Mouse (Mus musculus): ENCODE measurements around the gene Cdkn2d. TPM values are rescaled to one million over a fixed set of nuclear protein-coding genes. Genes with fewer than 3 reads are reported as not detected.
"Not testable (repeated sequence)": the region's sequence is repeated elsewhere in the genome, so short reads cannot be mapped to it uniquely, and the experiment has no call there.

Gene Cdkn2d
- polyA plus RNA-seq, 1 experiment from 2014 or later = 234 TPM

DNA sequence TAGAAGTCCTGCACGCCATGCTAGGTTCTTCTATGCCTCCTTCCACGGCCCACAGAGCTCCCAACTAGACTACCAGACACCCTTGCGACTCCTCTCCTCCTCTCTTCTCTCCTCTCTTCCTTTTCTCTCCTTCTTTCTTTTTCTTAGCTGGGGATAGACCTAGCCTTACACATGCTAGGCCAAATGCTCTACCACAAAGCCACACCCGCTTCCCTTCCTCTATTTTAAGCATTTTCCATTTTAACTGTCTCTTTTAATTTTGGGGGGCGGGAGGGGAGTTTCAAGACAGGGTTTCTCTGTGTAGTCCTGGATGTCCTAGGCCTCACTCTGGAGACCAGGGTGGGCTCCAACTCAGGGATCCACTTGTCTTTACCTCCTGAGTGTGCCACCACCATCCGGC lies 27.6 kb upstream of the Cdkn2d start:
- DNase-seq (ENCODE audit: low spot score) = peak; percentile 44

DNA sequence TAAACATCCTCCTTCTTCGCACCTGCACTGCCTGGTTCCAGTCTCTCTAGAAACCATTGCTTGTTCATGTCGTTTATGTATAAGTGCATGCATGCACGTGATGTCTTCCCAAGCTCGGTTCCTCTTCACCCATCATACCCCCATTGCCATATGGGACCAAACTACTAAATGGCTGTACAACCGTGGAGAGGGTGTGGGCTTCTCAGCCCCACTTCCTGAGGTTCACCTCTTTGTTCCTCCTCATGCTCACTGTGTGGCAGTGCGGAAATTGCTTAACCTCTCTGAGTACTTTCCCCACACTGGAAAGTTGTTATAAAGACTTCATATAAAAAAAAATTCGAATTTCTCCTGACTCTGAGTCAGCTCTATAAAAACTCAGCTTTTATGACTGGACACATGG lies 25.5 kb upstream of the Cdkn2d start:
- peak; percentile 71 for DNase-seq (ENCODE audit: low spot score)

DNA sequence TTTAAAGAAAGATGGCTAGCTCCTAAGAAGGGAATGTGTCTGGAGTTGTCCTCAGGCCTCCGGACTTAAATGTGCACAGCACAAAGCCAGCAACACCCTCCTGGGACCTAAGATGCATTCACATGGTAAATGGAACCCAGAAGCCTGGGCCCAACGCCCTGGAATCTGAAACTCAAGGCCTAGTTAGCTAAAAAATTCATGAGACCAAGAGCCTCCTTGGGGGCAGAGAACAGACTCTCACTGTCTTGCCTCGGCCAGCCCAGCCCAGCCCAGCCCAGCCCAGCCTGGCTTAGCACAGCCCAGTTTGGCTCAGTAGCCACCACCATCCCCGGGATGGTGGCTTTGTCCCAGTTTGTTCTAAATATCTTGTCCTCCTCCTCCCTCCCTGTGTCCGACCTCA lies 24.2 kb upstream of the Cdkn2d start:
- DNase-seq (ENCODE audit: low spot score) = no peak

DNA sequence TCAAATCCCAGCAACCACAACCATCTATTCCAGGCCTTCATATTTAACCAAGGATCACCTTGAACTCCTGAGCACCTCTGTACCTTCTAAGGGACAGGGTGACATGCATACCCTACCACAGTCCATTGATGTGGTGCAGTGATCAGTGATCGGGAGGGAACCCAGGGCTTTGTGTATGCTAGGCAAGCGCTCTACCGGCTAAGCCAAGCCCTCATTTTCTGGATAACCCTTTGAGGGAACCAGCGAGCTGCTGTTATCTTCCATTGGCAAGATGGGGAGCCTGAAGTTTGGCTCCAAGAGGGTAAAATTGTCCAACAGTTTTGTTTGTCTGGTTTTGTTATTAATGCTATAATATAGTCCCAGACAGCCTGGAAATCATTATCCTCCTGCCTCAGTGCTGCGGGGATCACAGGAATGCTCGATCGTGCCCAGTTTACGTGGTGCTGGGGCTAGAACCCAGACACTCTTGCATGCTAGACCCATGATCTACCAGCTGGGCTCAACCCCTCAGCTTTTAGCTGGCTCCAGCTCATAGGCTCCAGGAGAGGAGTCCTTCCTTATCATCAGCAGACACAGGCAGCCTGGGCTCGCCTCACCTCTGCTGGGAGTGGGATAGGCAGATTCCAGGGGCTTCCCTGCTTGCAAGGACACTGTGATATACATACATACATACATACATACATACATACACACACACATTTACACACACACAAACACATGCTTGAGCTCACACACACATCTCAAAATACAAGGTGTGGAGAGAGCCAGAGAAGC lies 23.3 kb upstream of the Cdkn2d start:
- DNase-seq (ENCODE audit: low spot score) = no peak

DNA sequence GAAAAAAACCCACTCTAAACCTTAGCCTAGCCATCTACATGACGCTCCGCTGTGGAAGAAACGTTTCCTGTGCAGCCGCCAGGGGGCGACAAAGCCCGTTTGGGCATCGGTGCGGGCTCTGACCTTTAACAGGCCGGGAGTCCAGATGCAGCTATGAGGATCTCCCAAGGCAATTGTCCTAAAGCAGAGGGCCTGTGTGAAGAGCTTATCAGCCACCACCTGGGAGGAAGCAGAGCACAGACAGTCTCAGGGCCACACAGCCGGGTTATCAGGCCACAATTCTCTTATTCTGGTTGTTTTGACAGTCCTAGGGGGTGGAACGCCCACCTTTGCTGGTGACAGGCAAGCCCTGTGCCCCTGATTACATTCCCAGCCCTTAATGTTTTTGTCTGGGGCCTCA lies 22.2 kb upstream of the Cdkn2d start:
- peak; percentile 84 for DNase-seq (ENCODE audit: low spot score)

DNA sequence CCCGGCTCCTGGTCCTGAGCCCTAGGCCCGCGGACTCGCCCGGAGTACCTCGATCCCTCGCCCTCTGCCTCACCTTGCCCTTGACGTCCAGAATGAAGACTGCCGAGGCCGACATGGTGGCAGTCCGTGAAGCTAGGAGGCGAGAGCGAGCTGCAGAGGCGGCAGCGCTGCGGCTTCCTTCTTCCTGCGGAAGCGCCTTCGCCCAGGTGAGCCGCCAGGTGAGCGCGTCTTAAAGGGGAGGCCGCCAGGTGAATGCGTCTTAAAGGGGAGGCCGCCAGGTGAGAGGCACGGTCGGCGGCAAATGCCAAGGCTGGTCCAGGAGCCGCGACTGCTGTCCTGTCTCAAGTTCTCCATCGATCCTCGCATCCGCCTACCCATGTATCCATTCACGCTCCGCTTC lies 20.9 kb upstream of the Cdkn2d start, which contains the start of gene Ap1m2:
TSS of gene Ap1m2 (minus strand) at position 204 of the 400 bp plus-strand sequence.
- DNase-seq (ENCODE audit: low spot score) = no peak

DNA sequence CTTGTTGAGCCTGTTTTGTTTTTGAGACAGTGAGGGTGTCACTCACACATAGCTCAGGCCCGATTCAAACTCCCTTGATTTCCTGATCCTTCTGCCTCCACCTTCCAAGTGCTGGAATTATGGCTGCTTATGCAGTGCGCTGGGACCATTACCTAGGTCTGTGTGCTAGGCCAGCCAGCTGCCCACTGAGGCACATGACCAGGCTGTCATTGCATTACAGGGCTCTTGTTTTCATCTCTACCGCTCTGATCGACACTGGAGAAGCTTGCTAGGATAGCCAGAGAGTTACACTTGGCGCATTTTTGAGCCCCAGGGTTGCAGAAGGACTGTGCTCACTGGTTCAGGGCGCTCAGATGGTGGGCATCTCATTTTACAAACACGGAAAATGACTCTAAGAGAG lies 20.5 kb upstream of the Cdkn2d start:
- DNase-seq (ENCODE audit: low spot score) = no peak

DNA sequence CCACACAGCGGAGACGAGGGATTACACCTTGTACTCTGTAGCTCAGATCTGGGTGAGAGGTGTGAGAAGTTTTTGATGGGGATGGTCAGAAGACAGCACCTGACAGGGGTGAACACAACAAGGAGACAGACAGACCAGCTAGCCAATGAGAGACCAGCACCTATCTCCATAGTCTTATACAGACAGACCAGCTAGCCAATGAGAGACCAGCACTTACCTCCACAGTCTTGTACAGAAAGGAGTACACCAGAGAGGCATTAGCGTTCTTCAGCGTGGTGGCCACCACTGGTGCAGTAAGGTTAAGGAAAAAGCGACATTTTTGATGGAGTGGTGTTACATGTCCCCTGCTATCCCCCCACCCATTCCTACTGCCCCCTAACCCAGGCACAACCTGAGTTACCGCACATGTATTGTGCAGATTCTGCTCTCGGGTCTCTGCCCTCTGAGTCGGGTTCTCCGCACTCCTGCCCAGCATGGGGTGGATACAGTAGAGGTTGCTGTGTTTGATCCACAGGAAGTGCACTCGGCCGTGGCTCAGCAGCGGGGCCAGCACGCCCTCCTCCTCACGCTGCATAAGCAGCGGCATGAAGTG lies 18.0 kb upstream of the Cdkn2d start:
- DNase-seq (ENCODE audit: low spot score) = peak; percentile 47

DNA sequence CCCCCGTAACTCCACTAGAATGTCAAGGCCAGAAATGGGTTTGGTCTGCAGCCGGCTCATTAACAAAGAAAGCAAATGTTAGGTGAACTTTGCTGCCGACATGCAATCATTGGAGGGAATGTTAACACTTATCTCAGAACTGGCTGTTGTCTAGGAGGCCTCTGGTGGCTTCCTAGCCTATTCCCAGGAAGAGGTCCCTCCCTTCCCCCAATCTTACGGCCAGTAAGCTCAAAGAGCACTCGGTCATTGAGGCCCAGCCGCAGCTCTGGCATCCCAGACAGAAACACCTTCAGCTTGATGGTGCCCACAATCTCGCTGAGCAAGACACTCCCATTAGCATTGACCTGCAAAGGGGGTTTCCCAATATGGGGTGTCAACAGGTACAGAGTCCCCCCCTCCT lies 13.9 kb upstream of the Cdkn2d start:
- DNase-seq (ENCODE audit: low spot score) = no peak

DNA sequence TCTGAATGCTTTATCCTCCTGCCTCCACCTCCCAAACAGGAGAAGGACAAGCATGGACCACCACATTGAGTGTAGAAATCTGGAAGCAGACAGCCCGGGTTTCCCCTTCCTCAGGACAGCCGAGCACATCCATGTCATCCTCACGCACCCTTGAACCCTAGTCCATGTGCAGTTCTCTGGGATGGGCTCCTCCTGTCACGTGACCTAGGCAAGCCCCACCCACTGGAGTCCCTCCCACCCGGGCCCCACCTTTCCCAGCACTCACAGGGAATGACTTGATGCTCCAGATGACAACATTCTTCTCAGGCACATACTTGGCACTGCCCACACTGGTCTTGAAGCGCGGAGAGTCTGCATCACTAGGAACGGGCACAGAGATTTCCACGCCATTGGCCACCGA lies 7.8 kb upstream of the Cdkn2d start:
- DNase-seq (ENCODE audit: low spot score) = no peak

DNA sequence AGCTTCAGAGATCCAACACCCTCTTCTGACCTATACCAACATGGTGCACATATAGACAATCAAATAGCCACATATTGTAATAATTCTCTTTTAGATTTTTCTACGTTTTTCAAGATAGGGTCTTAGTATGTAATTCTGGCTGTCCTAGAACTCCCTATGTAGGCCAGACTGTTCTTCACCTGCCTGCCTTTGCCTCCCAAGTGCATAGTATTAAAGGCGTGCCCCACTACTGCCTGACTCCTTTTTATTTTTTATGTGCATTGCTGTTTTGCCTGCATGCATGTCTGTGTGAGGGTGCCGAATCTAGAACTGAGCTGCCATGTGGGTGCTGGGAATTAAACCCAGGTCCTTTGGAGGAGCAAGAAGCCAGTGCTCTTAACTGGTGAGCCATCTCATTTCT lies 1.1 kb upstream of the Cdkn2d start:
- no peak for DNase-seq (ENCODE audit: low spot score)

DNA sequence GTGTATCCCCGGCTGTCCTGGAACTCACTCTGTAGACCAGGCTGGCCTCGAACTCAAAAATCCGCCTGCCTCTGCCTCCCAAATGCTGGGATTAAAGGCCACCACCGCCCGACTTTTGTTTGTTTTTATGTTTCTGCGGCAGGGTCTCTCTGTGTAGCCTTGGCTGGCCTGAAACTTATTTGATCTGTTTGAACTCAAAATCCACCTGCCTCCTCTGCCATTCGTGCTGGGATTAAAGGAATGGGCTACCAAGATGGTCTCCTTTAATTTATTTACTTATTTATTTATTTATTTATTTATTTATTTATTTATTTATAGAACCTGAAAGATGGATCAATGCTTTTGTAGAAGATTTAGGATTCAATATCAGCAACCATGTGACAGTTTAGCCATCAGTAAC lies 661 bp upstream of the Cdkn2d start:
- DNase-seq (ENCODE audit: low spot score) = not testable (repeated sequence)

DNA sequence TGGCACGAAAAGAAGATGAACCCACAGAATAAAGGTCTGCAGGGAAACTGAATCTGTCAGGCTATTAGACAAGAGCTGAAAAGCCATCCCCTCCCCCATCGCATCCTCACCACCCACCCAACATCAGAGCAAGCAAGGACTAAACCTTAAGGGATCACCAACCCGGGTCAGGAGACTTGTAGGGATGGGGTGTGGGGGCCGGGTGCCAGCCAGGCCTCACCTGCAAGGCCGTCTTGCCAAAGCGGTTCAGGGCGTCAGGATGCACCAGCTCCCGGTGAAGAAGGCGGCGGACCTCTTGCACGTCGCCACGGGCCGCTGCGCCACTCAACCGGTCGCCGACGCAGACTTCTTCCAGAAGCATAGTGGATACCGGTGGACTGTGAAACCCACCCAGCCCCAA lies 618 bp downstream of the Cdkn2d start:
- no peak for DNase-seq (ENCODE audit: low spot score)

DNA sequence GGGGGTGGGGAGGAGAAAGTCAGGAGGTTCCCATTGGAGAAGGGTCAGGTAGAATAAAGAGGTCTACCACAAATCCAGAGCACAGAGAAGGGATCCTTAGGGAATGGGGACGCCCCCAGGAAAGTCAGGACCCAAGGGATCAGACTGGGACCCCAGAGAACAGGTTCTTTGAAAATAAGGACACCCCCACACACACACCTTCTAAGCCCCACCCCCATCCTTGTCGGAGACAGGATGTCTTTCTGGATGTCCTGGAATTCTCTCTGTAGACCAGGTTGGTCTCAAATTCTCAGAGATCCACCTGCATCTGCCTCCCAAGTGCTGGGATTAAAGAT lies 1.9 kb downstream of the Cdkn2d start:
- DNase-seq (ENCODE audit: low spot score) = no peak

DNA sequence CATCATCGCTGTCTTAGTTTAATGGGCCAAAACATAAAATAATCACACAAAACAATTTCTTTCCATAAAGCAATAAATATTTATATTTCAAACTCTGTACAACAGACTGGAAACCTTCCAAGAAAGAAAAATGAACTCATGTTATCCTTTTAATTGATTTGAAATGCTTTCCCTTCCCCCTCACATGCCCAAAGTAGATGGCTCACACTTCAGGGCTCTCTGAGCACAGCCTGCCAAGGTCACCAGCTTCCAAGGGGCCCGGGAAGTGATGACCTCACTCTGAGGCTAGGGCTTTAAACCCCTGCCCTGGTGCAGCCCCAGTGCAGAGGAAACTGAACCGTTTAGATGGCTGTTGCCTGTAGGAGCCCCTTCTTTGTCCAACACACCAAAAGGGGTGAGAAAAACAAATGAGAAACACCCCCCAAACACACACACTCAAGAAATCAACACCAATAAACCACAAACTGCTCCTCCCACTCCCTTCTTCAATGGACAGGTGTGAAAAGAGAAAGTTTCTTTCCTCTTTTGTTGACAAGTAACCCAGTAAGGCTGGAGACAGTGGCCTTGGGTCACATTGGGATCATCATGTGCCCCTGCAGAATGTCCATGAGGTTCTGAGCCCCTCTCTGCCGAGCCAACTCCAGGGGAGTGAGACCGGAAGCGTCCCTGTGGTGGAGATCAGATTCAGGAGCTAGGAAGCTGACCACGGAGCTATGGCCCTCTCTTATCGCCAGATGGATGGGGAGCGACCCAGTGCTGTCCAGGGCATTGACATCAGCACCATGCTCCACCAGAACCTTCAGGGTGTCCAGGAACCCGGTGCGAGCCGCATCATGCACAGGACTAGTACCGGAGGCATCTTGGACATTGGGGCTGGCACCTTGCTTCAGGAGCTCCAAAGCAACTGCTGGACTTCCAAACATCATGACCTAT lies 2.5 kb downstream of the Cdkn2d start:
- DNase-seq (ENCODE audit: low spot score) = peak; percentile 72

DNA sequence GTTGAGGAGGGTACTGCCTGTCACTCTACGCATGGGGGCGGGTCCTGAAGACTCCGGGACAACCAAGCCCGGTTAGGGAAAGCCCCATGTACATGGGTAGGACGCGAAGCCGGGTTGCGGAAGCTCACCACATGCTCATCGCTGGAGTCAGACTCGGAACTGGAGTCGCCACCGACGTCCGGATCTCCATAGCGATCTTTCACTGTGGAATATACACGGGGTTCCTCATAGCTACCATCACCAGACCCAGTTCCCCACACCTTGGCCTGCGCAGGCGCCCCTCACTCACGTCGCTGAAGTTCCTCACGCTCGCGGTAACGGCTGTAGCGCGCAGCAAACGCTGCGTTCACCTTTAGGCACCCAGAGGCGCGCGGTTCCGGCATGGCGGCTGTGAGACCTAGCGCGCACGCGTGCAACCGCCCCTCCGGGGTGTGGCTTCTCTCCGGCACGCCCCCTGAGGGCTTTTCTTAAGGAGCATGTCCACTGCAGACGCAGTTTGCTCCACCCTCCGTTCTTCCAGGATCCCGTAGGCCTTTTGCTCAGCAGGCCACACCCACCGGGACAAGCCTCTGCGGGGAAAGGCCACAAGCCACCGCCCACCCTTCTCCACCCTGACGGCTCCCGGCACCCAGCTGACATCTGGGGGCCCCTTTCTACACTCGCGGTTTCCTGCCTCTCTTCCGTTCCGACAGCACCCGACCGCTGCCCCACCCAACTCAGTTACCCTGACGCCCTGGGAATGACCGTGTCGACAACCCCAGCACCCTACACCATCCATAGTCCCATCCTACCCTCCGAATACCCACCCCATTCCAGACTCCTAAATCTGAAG lies 3.4 kb downstream of the Cdkn2d start, which contains the start of gene Kri1:
TSS of gene Kri1 (minus strand) at position 399 of the 832 bp plus-strand sequence.
- peak; percentile 99 for DNase-seq (ENCODE audit: low spot score)

DNA sequence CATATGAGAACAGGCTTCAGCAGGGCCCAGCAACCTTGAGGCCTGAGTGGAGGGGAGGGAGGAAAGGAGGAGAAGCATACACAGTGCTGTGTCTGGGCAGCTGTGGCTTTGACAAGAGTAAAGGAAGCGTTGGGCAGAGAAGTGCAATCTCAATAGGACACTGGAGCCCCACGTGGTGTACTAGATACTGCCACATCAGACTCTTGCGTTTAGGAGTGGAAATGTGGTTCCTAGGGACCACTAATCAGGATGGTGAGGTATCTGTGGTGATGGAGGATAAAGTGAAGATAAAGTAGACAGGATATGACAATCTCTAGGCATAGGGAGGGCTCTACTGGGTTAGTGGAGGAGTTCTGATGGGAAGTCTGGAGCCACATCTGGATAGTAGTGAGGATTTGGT lies 4.5 kb downstream of the Cdkn2d start:
- DNase-seq (ENCODE audit: low spot score) = peak; percentile 31

DNA sequence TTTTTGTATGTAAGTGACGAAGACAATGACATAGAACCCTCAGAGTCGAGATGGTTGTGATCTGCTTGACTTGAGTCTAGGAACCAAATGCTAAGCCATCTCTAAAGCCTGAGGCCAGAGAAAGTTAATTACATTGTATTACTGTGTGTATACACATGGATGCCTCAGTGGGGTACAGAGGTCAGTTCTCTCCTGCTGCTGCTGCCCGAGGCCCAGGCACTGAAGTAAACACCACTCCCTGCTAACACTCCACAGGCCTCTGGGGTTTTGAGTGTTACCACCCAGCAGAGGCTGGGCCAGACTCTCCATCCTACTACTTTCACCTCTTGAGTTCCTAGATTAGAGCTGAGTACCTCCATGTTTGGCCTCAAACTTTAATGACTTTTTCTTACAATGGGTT lies 7.2 kb downstream of the Cdkn2d start:
- DNase-seq (ENCODE audit: low spot score) = no peak

DNA sequence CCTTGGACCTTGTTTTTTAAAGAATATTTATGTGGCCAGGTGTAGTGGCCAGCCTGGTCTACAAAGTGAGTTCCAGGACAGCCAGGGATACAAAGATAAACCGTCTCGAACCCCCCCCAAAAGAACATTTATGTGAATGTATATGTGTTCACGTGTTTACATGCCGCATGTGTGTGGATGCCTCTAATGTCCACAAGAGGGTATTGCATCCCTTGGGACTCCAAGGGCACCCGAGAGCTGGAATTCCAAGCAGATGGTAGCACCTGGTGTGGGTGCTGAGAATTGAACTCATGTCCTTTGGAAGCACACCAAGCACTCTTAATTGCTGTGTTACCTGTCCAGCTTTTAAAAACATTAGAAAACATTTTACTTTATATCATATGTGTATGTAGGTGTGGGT lies 7.6 kb downstream of the Cdkn2d start:
- DNase-seq (ENCODE audit: low spot score) = no peak

DNA sequence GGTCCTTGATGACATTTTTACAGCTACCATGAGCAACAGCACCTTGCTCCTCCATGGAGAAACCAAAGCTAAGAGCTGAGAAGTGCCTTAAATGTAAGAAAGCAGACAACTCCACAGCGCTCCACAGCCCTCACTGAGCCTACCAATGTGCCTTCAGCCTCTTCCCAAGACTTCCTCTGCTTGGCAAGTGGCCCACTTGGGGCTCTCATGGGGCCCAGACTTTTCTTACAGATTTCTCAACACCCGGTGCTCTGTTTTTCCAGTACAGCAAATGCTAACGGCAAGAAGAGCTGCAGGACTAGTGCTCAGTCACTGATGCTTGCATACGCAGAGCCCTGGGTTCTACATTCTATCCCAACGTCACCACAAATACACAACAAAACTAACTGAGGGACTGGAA lies 13.4 kb downstream of the Cdkn2d start:
- DNase-seq (ENCODE audit: low spot score) = no peak

DNA sequence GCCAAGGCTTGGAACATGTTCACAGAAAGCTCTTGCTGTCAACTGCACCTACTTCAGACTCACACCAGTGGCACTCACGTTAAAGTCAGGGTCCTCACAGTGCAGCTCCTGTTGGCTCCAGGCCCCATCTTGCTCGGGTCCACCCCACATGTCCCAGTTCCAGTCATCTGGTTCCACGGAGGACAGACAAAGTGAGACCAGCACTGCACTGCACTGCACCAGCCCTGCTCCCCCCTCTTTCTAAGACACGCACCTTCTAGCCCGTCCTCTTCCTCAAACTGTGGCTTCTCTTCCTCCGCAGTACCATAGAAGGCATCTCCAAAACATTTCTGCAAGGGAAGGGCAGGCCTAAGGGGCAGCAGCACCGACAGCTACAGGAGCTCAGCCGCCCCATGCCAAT lies 14.9 kb downstream of the Cdkn2d start:
- no peak for DNase-seq (ENCODE audit: low spot score)

All from thymus, postnatal 0 days (tissue).